Mouse (Mus musculus) ES-E14 (cell line): Measurements from ENCODE around the gene Rgs7bp. TPM values are rescaled to one million over a fixed set of nuclear protein-coding genes. Genes with fewer than 3 reads are reported as not detected.

ENCODE experiments used
- DNase-seq: peaks from one replicate; pipeline ENCODE4 v3.0.0-alpha.2; 2013; ENCODE audit warnings: low read depth, low spot score
- H3K27ac ChIP-seq: 2 replicates; pipeline ENCODE4 v1.5.1; 2012; ENCODE audit warnings: low read depth, mild to moderate bottlenecking, low read length, moderate library complexity, mixed read lengths; ENCODE audit not compliant: poor library complexity, insufficient read depth, severe bottlenecking
- H3K36me3 ChIP-seq: 2 replicates; pipeline ENCODE4 v1.6.1; 2012; ENCODE audit warnings: mild to moderate bottlenecking, low read length, moderate library complexity, mixed read lengths; ENCODE audit not compliant: control insufficient read depth, poor library complexity, insufficient read depth, severe bottlenecking
- H3K4me1 ChIP-seq, 2 experiments: fragments of 150-350 bp in 1 of 2; sonication (generic) in 1 of 2; 2 replicates each; pipeline ENCODE4 v1.6.1; 2012; ENCODE audit warnings: low read length in 2 of 2, mild to moderate bottlenecking in 1 of 2, mixed read lengths in 1 of 2; ENCODE audit not compliant: control insufficient read depth in 2 of 2, insufficient read depth in 2 of 2, poor library complexity in 1 of 2
- H3K4me3 ChIP-seq, 2 experiments: fragments of 150-350 bp in 1 of 2; sonication (generic) in 1 of 2; 2 replicates each; pipeline ENCODE4 v1.5.1; 2012; ENCODE audit warnings: low read length in 2 of 2, low read depth in 1 of 2, mild to moderate bottlenecking in 1 of 2, mixed read lengths in 1 of 2; ENCODE audit not compliant: insufficient read depth in 1 of 2, poor library complexity in 1 of 2, severe bottlenecking in 1 of 2
- H3K9ac ChIP-seq: 2 replicates; pipeline ENCODE4 v1.6.1; 2012; ENCODE audit warnings: low read depth, mild to moderate bottlenecking, low read length, mixed read lengths; ENCODE audit not compliant: poor library complexity, insufficient read depth, severe bottlenecking
- H3K9me3 ChIP-seq: fragments of 150-350 bp; sonication (generic); 2 replicates; pipeline ENCODE4 v1.6.1; 2012; ENCODE audit warnings: low read depth, mild to moderate bottlenecking, low read length; ENCODE audit not compliant: control insufficient read depth, insufficient read depth
- CHD2 ChIP-seq: IDR thresholded peaks from 2 replicates; pipeline ENCODE4 v1.6.1; 2014; ENCODE audit warnings: mild to moderate bottlenecking, low read depth, low read length, inconsistent platforms
- HCFC1 ChIP-seq: IDR thresholded peaks from 2 replicates; pipeline ENCODE4 v1.6.1; 2012; ENCODE audit warnings: low read length, inconsistent platforms, borderline replicate concordance; ENCODE audit not compliant: insufficient read depth
- MAFK ChIP-seq: IDR thresholded peaks from 2 replicates; pipeline ENCODE4 v1.6.1; 2014; ENCODE audit warnings: mild to moderate bottlenecking, low read depth, low read length, inconsistent platforms; ENCODE audit not compliant: insufficient read depth
- ZC3H11A ChIP-seq: IDR thresholded peaks from 2 replicates; pipeline ENCODE4 v1.6.1; 2012; ENCODE audit warnings: low read depth, mild to moderate bottlenecking, inconsistent platforms, low read length, borderline replicate concordance
- ZNF384 ChIP-seq: IDR thresholded peaks from 2 replicates; pipeline ENCODE4 v1.6.1; 2012; ENCODE audit warnings: low read depth, low read length, inconsistent platforms
- in situ Hi-C, 2 experiments: fragments of 600-800 bp; cut with MboI; formaldehyde crosslinking; loops; one replicate each; pipeline ENCODE4 v1.15.1; 2025; ENCODE audit warnings: low sequenced_read_pairs in 2 of 2, inconsistent platforms in 1 of 2; ENCODE audit not compliant: unreplicated experiment in 2 of 2
- total RNA-seq: library from RNA; depleted of rRNA; stranded (reverse); fragments of 300-350 nt; gene quantifications from 2 replicates; pipeline ENCODE4 v1.2.3, GENCODE M21; 2012

Gene Rgs7bp
- total RNA-seq, 1 experiment: 0.09 TPM

DNA sequence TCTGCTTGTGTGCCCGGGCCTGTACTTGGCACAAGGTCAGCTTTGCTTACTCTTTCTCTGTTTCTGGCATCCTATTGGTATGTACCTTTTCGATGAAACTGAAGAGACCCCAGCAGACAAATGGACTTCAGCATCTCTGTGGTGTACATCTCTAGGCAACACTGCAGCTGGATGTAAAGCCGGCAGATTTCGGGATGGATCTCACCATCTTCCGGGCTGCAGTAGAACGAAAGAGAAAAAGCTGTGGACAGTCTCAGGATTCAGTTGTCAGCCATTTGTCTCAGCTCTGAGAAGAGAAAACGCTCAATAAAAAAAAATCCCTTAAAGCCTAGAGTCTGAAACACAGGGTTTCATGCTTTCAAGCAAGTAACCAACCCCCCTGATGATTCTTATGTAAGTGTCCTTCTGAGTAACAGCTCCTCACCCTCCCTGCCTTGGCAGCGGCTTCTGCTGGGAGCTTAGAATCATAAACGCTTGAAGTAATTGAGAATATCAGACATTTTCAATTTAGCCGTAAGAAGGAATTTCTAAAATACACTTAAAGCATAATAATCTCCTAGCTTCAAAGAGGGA, 71.9 kb downstream of the Rgs7bp start:
- in situ Hi-C loops: no loop called here
- H3K4me1 ChIP-seq: no peaks in the 10 kb centered on the region
- H3K9ac ChIP-seq: no peak overlapping the region
- H3K4me3 ChIP-seq: no peak overlapping the region
- H3K9me3 ChIP-seq: no peaks in the 10 kb centered on the region
- H3K36me3 ChIP-seq: no peaks in the 10 kb centered on the region
- TF ChIP-seq MAFK: no peak
- no peak for TF ChIP-seq CHD2
- no peak overlapping the region for H3K27ac ChIP-seq
- DNase-seq: no peak

DNA sequence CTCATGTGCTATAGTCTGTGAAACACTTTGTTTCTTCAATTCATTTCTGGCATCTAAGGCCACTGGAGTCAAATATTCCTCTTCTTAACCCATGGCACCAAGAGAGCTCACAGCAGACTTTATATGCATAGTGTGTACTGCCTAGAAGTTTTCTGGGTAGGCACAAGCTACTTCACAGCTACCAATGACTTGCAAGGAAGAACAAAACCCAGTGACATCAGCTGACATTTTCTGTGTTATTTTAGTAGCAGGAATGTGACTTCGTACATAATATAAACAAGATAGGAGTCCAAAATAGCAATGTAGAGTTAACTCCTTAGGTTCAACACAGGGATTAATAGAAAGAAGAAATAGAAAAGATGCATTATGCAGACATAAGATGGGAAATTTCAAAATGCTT, 76.6 kb downstream of the Rgs7bp start:
- H3K36me3 ChIP-seq: no peaks in the 10 kb centered on the region
- H3K9ac ChIP-seq: no peak overlapping the region
- no peaks in the 10 kb centered on the region for H3K4me1 ChIP-seq
- DNase-seq: no peak
- no peaks in the 10 kb centered on the region for H3K9me3 ChIP-seq
- H3K4me3 ChIP-seq: no peak overlapping the region
- H3K27ac ChIP-seq: no peak overlapping the region
- TF ChIP-seq ZNF384 (no peak), HCFC1 (no peak), CHD2 (no peak)
- in situ Hi-C loops: no loop called here

DNA sequence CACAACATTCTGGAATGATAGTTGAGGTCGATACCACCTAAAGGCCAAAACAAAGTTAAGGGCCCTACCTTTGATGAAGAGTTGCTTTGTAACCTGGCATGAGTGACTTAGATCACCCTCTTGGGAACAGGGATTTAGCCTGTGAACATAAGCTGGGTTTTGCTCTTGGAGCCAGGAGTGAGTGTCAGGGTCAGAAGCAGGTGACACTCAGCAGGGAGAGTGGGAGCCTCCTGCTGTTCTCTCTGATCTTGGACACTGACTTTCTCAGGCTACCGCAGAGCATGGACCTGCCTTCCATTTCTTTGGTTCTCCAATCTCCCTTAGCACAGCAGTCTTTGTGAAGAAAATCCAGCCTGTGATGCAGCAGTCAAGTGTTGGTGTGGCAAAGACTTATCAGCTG, 87.2 kb downstream of the Rgs7bp start:
- DNase-seq: no peak
- no peak overlapping the region for H3K4me3 ChIP-seq
- no peaks in the 10 kb centered on the region for H3K36me3 ChIP-seq
- TF ChIP-seq HCFC1: no peak
- TF ChIP-seq ZNF384: no peak
- no peak for TF ChIP-seq CHD2
- TF ChIP-seq MAFK: no peak
- TF ChIP-seq ZC3H11A: no peak
- H3K9me3 ChIP-seq: no peaks in the 10 kb centered on the region
- in situ Hi-C loops: no loop called here
- H3K27ac ChIP-seq: no peak overlapping the region
- no peak overlapping the region for H3K9ac ChIP-seq
- H3K4me1 ChIP-seq: no peaks in the 10 kb centered on the region

DNA sequence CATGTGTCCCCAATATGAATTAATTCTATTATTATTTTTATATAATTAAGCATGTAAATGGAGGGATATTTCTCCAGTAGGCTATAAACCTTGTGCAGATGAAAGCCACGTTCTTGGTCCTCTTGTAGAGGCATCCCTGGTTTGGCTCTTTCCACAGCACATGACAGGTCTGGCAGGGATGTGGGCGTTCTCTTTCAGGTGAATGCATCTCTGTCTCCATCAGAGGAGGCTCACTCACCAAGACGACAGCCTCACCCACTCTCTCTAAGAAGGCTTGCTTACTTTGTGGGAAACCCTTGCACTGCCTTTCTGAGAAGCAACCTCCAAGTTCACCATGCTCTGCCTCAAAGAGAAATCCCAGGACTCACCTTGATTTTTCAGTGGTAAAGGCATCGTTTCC, 91.0 kb downstream of the Rgs7bp start:
- H3K9me3 ChIP-seq: no peaks in the 10 kb centered on the region
- no peaks in the 10 kb centered on the region for H3K4me1 ChIP-seq
- H3K27ac ChIP-seq: no peak overlapping the region
- no peak overlapping the region for H3K4me3 ChIP-seq
- TF ChIP-seq CHD2: no peak
- no peak for TF ChIP-seq MAFK
- no peak for TF ChIP-seq ZC3H11A
- no peak for DNase-seq
- H3K9ac ChIP-seq: no peak overlapping the region
- no peaks in the 10 kb centered on the region for H3K36me3 ChIP-seq
- in situ Hi-C loops: no loop called here

DNA sequence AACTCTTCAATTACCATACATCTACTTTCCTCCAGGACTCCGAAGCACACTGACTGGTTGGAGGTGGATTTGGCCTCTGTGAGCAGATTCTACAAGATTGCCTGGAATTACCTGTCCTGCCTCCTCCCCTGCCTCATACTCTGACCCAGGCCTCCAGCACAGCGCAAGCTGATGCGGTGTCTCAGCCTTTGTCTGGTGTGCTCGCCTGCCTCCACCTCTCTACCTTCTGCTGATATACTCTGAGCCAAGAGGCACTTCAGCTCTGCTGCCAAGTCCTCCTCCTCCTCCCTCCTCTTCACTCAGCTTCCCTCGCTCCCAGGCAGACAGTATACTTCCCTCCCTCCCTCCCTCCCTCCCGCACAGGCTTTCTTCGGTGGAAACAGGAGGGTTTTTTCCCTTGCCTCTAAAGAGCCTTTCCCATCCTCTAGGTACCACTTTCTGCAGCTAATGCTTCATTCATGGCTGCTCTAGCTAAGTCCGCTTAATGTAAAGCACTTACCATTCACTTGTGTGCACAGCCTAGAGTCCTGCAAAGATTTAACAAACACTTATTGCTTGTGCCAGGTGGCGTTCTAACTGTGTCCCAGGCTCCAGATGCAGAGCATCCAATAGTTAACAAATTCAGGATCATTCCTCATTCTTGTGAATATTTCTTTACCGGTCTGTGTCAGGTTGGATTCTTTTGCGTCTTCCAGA, 91.9 kb downstream of the Rgs7bp start:
- Histone ChIP-seq H3K9ac (no peak overlapping the region), H3K27ac (no peak overlapping the region), H3K4me1 (no peaks in the 10 kb centered on the region), H3K9me3 (no peaks in the 10 kb centered on the region), H3K36me3 (no peaks in the 10 kb centered on the region), H3K4me3 (no peak overlapping the region)
- DNase-seq: no peak
- in situ Hi-C loops: no loop called here
- no peak for TF ChIP-seq ZC3H11A
- TF ChIP-seq CHD2: no peak
- TF ChIP-seq ZNF384: no peak
- no peak for TF ChIP-seq HCFC1
- no peak for TF ChIP-seq MAFK
